Mouse (Mus musculus) CH12.LX (cell line): ENCODE measurements at regions not wholly inside any gene's neighbourhood (a gene's known extent, or its start where the extent isn't known, plus 50 kb on each side); places are given as distances from the start of the nearest gene placed in this dataset.

Experiments
- DNase-seq: peaks from one replicate; pipeline ENCODE4 v3.0.0-alpha.2; 2013; ENCODE audit errors: extremely low read depth
- H3K27ac ChIP-seq: 2 replicates; pipeline ENCODE4 v1.5.1; 2012; ENCODE audit warnings: low read depth, mild to moderate bottlenecking, control low read depth, moderate library complexity; ENCODE audit not compliant: insufficient read depth
- H3K27me3 ChIP-seq: replicated peaks from 2 replicates; pipeline ENCODE3; 2012; ENCODE audit warnings: inconsistent platforms
- H3K36me3 ChIP-seq, 2 experiments: replicated peaks in 1 of 2; 2 replicates each; pipeline versions ENCODE3 to v1.6.1; 2012; ENCODE audit warnings: inconsistent platforms in 1 of 2, low read length in 1 of 2, mild to moderate bottlenecking in 1 of 2, mixed read lengths in 1 of 2, moderate library complexity in 1 of 2; ENCODE audit not compliant: control insufficient read depth in 1 of 2, insufficient read depth in 1 of 2
- H3K4me1 ChIP-seq, 2 experiments: 2 replicates each; pipeline ENCODE4 v1.6.1; 2012; ENCODE audit warnings: inconsistent platforms in 1 of 2, moderate library complexity in 1 of 2; ENCODE audit not compliant: insufficient read depth in 2 of 2, control insufficient read depth in 1 of 2
- H3K4me2 ChIP-seq: 2 replicates; pipeline ENCODE4 v1.6.1; 2012; ENCODE audit warnings: low read depth, mild to moderate bottlenecking, control low read depth; ENCODE audit not compliant: poor library complexity, insufficient read depth, severe bottlenecking
- H3K4me3 ChIP-seq, 3 experiments: fragments of 150-350 bp in 1 of 3; sonication (generic) in 1 of 3; replicated peaks in 1 of 3; 2 replicates each; pipeline versions ENCODE3 to v1.5.1; 2011 to 2012; ENCODE audit warnings: low read depth in 2 of 3, low read length in 2 of 3, mild to moderate bottlenecking in 2 of 3, moderate library complexity in 2 of 3, control low read depth in 1 of 3, improper control_type of control experiment in 1 of 3, inconsistent platforms in 1 of 3, mixed read lengths in 1 of 3; ENCODE audit not compliant: poor library complexity in 1 of 3
- H3K79me2 ChIP-seq: replicated peaks from 2 replicates; pipeline ENCODE4 v1.6.1; 2012; ENCODE audit warnings: mild to moderate bottlenecking, moderate library complexity; ENCODE audit not compliant: control insufficient read depth, poor library complexity, insufficient read depth, severe bottlenecking; ENCODE audit errors: extremely low read depth
- H3K9ac ChIP-seq: 2 replicates; pipeline ENCODE4 v1.6.1; 2012; ENCODE audit warnings: low read depth, mild to moderate bottlenecking, control low read depth, moderate library complexity; ENCODE audit not compliant: insufficient read depth
- H3K9me3 ChIP-seq: replicated peaks from 2 replicates; pipeline ENCODE3; 2012; ENCODE audit warnings: low read length, inconsistent platforms, mixed read lengths
- BHLHE40 ChIP-seq: IDR thresholded peaks from 2 replicates; pipeline ENCODE4 v1.6.1; 2011; ENCODE audit warnings: mild to moderate bottlenecking, low read depth, low read length, improper control_type of control experiment
- CHD1 ChIP-seq: IDR thresholded peaks from 2 replicates; pipeline ENCODE4 v1.6.1; 2012; ENCODE audit warnings: low read depth, low read length, improper control_type of control experiment, inconsistent platforms
- CHD2 ChIP-seq: IDR thresholded peaks from 2 replicates; pipeline ENCODE4 v1.6.1; 2011; ENCODE audit warnings: low read length, improper control_type of control experiment
- E2F4 ChIP-seq: IDR thresholded peaks from 2 replicates; pipeline ENCODE4 v1.6.1; 2011; ENCODE audit warnings: low read depth, low read length, improper control_type of control experiment; ENCODE audit not compliant: insufficient replicate concordance
- ELF1 ChIP-seq: IDR thresholded peaks from 2 replicates; pipeline ENCODE4 v1.6.1; 2014; ENCODE audit warnings: low read depth, mild to moderate bottlenecking, inconsistent platforms, low read length, improper control_type of control experiment
- IRF4 ChIP-seq: IDR thresholded peaks from 2 replicates; pipeline ENCODE4 v1.6.1; 2014; ENCODE audit warnings: low read depth, mild to moderate bottlenecking, inconsistent platforms, low read length, improper control_type of control experiment
- JUND ChIP-seq: conservative IDR thresholded peaks from 2 replicates; pipeline ENCODE4 v1.6.1; 2011; ENCODE audit warnings: low read depth, low read length, improper control_type of control experiment
- MAFK ChIP-seq: IDR thresholded peaks from 2 replicates; pipeline ENCODE4 v1.6.1; 2011; ENCODE audit warnings: low read length, improper control_type of control experiment; ENCODE audit not compliant: insufficient replicate concordance
- MAZ ChIP-seq: IDR thresholded peaks from 2 replicates; pipeline ENCODE4 v1.6.1; 2012; ENCODE audit warnings: low read depth, mild to moderate bottlenecking, inconsistent platforms, low read length, improper control_type of control experiment, moderate library complexity
- MEF2A ChIP-seq: IDR thresholded peaks from 2 replicates; pipeline ENCODE4 v1.6.1; 2014; ENCODE audit warnings: low read depth, mild to moderate bottlenecking, inconsistent platforms, low read length, improper control_type of control experiment, borderline replicate concordance
- MXI1 ChIP-seq: IDR thresholded peaks from 2 replicates; pipeline ENCODE4 v1.6.1; 2011; ENCODE audit warnings: mild to moderate bottlenecking, low read depth, low read length, improper control_type of control experiment
- NELFE ChIP-seq: IDR thresholded peaks from 2 replicates; pipeline ENCODE4 v1.6.1; 2011; ENCODE audit warnings: low read depth, low read length, improper control_type of control experiment
- PAX5 ChIP-seq: IDR thresholded peaks from 2 replicates; pipeline ENCODE4 v1.6.1; 2012; ENCODE audit warnings: low read length, inconsistent platforms, mixed read lengths
- RAD21 ChIP-seq: IDR thresholded peaks from 2 replicates; pipeline ENCODE4 v1.6.1; 2011; ENCODE audit warnings: low read depth, mild to moderate bottlenecking, low read length, improper control_type of control experiment, moderate library complexity
- SIN3A ChIP-seq: IDR thresholded peaks from 2 replicates; pipeline ENCODE4 v1.6.1; 2012; ENCODE audit warnings: low read length, improper control_type of control experiment, inconsistent platforms
- USF1 ChIP-seq: IDR thresholded peaks from 2 replicates; pipeline ENCODE4 v1.6.1; 2014; ENCODE audit warnings: low read depth, mild to moderate bottlenecking, inconsistent platforms, low read length, improper control_type of control experiment
- USF2 ChIP-seq: conservative IDR thresholded peaks from 2 replicates; pipeline ENCODE4 v1.6.1; 2011; ENCODE audit warnings: low read depth, low read length, improper control_type of control experiment
- ZKSCAN1 ChIP-seq: IDR thresholded peaks from 2 replicates; pipeline ENCODE4 v1.6.1; 2012; ENCODE audit warnings: low read depth, inconsistent platforms, low read length, improper control_type of control experiment, borderline replicate concordance
- ZNF384 ChIP-seq: IDR thresholded peaks from 2 replicates; pipeline ENCODE4 v1.6.1; 2012; ENCODE audit warnings: low read depth, low read length, improper control_type of control experiment, inconsistent platforms
- dilution Hi-C: fragments of 300-500 bp; cut with MboI; formaldehyde crosslinking; loops from 2 replicates; pipeline ENCODE4 v1.14.3; 2020; ENCODE audit warnings: low sequenced_read_pairs; ENCODE audit not compliant: extremely low pct_unique_long_range_greater_than_20kb, extremely low pct_ligation_motif_present
- in situ Hi-C: fragments of 300-500 bp; cut with MboI; formaldehyde crosslinking; loops from 3 replicates; pipeline ENCODE4 v1.14.3; 2019; ENCODE audit warnings: low sequenced_read_pairs, low pct_ligation_motif_present, low pct_unique_long_range_greater_than_20kb, mixed read lengths

DNA sequence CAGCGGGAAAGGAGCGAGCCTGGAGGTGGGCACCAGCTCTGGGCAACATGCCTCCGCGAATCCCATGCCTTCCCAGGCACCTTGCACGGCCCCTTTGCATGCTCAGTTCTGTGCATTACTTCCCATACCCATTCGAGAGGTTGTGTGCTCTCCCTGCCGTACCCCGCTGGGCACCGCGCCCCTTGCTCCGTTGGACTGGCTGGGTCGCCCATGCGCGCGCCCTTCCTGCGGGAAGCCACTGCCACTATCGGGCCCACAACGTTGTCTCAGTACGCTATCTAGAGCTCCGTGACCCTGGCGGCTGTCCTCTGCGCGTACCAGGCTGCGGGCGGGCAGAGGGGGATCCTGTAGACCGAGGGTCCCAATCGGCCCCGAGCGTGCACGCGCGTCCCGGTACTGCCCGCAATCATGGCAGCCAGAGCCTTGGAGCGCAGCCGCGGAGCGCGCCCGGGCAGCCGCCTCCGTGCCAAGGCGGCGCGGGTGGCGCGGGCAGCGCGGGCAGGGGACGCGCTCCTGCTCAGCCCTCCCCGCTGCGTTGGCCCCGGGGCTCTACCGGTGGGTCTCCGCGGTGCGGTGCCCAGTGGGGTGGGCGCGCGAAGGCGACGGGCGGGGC is 64.5 kb upstream of the Ppara start:
- TF ChIP-seq PAX5 (no peak), JUND (no peak), NELFE (no peak), CHD2 (no peak), ELF1 (no peak), CHD1 (no peak), USF1 (no peak), MAFK (no peak), MXI1 (no peak), BHLHE40 (no peak), USF2 (no peak), RAD21 (no peak)
- peaks cover 18% of the 10 kb centered on the region for H3K9me3 ChIP-seq
- H3K4me2 ChIP-seq = no peak overlapping the region
- no peak overlapping the region for H3K4me3 ChIP-seq
- no peak overlapping the region for H3K27ac ChIP-seq
- no peaks in the 10 kb centered on the region for H3K79me2 ChIP-seq
- in situ Hi-C loops (no loop called here), dilution Hi-C loops (no loop called here)
- H3K4me1 ChIP-seq = peaks cover 5 to 21% of the 10 kb centered on the region in 2 experiments
- no peak for DNase-seq
- H3K9ac ChIP-seq = no peak overlapping the region
- no peaks in the 10 kb centered on the region for H3K36me3 ChIP-seq
- no peaks in the 10 kb centered on the region for H3K27me3 ChIP-seq

DNA sequence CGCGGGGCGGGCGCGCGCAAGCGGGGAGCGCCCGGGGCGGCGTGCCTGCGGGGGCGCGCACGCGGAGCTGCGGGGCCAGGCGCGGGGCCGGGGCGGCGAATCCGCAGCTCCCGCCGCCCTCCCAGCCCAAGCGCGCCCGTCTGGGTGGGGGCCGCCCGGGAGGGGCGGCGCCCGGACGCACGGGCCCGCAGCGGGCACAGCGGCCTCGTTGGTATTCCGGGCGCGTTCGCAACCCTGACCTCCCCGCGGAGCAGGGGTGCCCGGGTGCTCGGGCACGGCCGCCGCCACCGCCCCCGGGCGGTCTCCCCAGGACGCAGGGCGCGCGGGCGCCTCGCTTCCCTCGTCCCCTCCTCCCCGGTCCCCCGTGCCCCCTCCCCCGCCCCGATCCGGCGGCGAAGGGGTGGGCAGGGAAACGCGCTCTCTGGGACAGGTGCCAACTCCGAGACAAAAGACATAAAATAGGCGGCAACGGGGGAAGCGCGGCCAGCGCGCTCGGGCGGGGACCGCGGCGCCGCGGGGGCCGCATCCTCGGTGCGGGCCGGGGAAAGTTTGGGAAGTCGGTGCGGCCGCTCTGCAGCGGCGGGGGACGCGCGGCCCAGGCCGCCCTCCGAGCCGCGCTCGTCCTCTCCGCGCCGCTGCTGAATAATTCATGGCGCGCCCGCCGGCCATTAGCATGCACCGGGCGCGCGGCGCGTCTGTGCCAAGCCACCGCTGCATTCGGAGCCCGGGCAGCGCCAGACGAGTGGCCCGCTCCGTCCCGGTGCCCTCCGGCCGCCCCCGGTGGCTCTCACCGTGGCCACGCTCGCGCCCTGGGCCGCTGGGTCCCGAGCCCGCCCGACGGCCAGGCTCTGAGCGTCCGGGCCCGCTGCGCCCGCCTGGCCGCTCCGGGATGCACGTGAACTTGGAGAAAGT is 63.7 kb upstream of the Ppara start:
- in situ Hi-C loops = no loop called here
- Histone ChIP-seq H3K27me3 (no peaks in the 10 kb centered on the region), H3K27ac (no peak overlapping the region), H3K9me3 (peaks cover 18% of the 10 kb centered on the region), H3K79me2 (no peaks in the 10 kb centered on the region), H3K9ac (no peak overlapping the region), H3K4me2 (no peak overlapping the region), H3K4me3 (no peak overlapping the region)
- no peak for DNase-seq
- TF ChIP-seq RAD21 (no peak), MEF2A (no peak), IRF4 (no peak), MAZ (no peak), SIN3A (no peak), ZKSCAN1 (no peak), E2F4 (no peak), ZNF384 (no peak)
- TF ChIP-seq, all 38 proteins: peak for 0
- dilution Hi-C loops = no loop called here
- peaks cover 5 to 29% of the 10 kb centered on the region in 2 experiments for H3K4me1 ChIP-seq
- H3K36me3 ChIP-seq = no peaks in the 10 kb centered on the region
